Mouse (Mus musculus): ENCODE results near the gene Pigyl. TPM values are rescaled to one million over a fixed set of nuclear protein-coding genes. Genes with fewer than 3 reads are reported as not detected.

The Pigyl gene
- total and polyA plus RNA-seq, 3 experiments, result 24.8 to 86.5 (median 34.1) TPM

- H3K9me3 ChIP-seq (replicated peaks), result 0 out of 2 replicates have a peak, but pooled peaks cover 3% of the 10 kb centered on the region
- H3K4me1 ChIP-seq (ENCODE audit: insufficient read depth, low read depth, low read length), result peaks cover 46% of the 10 kb centered on the region
- ATAC-seq (ENCODE audit: extremely low read depth, insufficient number of reproducible peaks, low FRiP score, poor library complexity, severe bottlenecking) (no peak), DNase-seq (ENCODE audit: low spot score) (no peak)
- peak overlapping the region; percentile 89 for H3K4me3 ChIP-seq (ENCODE audit: low read depth, low read length)
- peaks cover 16% of the 10 kb centered on the region for H3K36me3 ChIP-seq (replicated peaks)
- no peak for TF ChIP-seq GATA2 (IDR thresholded peaks at IDR 0.05; ENCODE audit: borderline replicate concordance, low read depth, low read length)
- no peak for TF ChIP-seq POLR2AphosphoS5 (IDR thresholded peaks at IDR 0.05; ENCODE audit: insufficient replicate concordance, low read depth, low read length)
- no peak for TF ChIP-seq GATA1 (IDR thresholded peaks at IDR 0.05; ENCODE audit: borderline replicate concordance, low read length)
- TF ChIP-seq CTCF (IDR thresholded peaks at IDR 0.05; ENCODE audit: low read depth, low read length), result no peak
- TF ChIP-seq TAL1 (conservative IDR thresholded peaks at IDR 0.05; ENCODE audit: low read depth, low read length), result no peak
- peaks cover 3% of the 10 kb centered on the region; the same call in 1 of the 2 replicates for H3K27me3 ChIP-seq (ENCODE audit: insufficient read depth, low read length)
These were observed 1.0 kb downstream of the Pigyl start for GRCm38 (mm10) chr9:22157516-22158265.

- H3K4me3 ChIP-seq (ENCODE audit: low read depth, low read length), result no peak overlapping the region
- TF ChIP-seq TAL1 (conservative IDR thresholded peaks at IDR 0.05; ENCODE audit: low read depth, low read length), result no peak
- no peak for TF ChIP-seq GATA2 (IDR thresholded peaks at IDR 0.05; ENCODE audit: borderline replicate concordance, low read depth, low read length)
- no peak for TF ChIP-seq POLR2AphosphoS5 (IDR thresholded peaks at IDR 0.05; ENCODE audit: insufficient replicate concordance, low read depth, low read length)
- no peak for TF ChIP-seq CTCF (IDR thresholded peaks at IDR 0.05; ENCODE audit: low read depth, low read length)
- no peak for TF ChIP-seq GATA1 (IDR thresholded peaks at IDR 0.05; ENCODE audit: borderline replicate concordance, low read length)
- H3K9me3 ChIP-seq (replicated peaks), result no peaks in the 10 kb centered on the region
- peaks cover 16% of the 10 kb centered on the region for H3K36me3 ChIP-seq (replicated peaks)
- no peak for ATAC-seq (ENCODE audit: extremely low read depth, insufficient number of reproducible peaks, low FRiP score, poor library complexity, severe bottlenecking)
- peaks cover 8% of the 10 kb centered on the region for H3K27me3 ChIP-seq (ENCODE audit: insufficient read depth, low read length)
- peaks cover 54% of the 10 kb centered on the region for H3K4me1 ChIP-seq (ENCODE audit: insufficient read depth, low read depth, low read length)
- DNase-seq (ENCODE audit: low spot score), result no peak
These were observed 4.7 kb downstream of the Pigyl start for GRCm38 (mm10) chr9:22161299-22161698.

GRCm38 (mm10) chr9:22162305-22162704, 5.7 kb downstream of the Pigyl start:
- Histone ChIP-seq H3K4me1 (ENCODE audit: insufficient read depth, low read depth, low read length) (peaks cover 48% of the 10 kb centered on the region), H3K36me3 (replicated peaks) (peaks cover 16% of the 10 kb centered on the region), H3K27me3 (ENCODE audit: insufficient read depth, low read length) (peaks cover 12% of the 10 kb centered on the region), H3K9me3 (replicated peaks) (peaks cover 8% of the 10 kb centered on the region), H3K4me3 (ENCODE audit: low read depth, low read length) (no peak overlapping the region)
- ATAC-seq (ENCODE audit: extremely low read depth, insufficient number of reproducible peaks, low FRiP score, poor library complexity, severe bottlenecking), result no peak
- no peak for DNase-seq (ENCODE audit: low spot score)
- no peak for TF ChIP-seq POLR2AphosphoS5 (IDR thresholded peaks at IDR 0.05; ENCODE audit: insufficient replicate concordance, low read depth, low read length)
- no peak for TF ChIP-seq TAL1 (conservative IDR thresholded peaks at IDR 0.05; ENCODE audit: low read depth, low read length)

- no peak for ATAC-seq (ENCODE audit: extremely low read depth, insufficient number of reproducible peaks, low FRiP score, poor library complexity, severe bottlenecking)
- TF ChIP-seq TAL1 (conservative IDR thresholded peaks at IDR 0.05; ENCODE audit: low read depth, low read length) (no peak), GATA1 (IDR thresholded peaks at IDR 0.05; ENCODE audit: borderline replicate concordance, low read length) (no peak), POLR2AphosphoS5 (IDR thresholded peaks at IDR 0.05; ENCODE audit: insufficient replicate concordance, low read depth, low read length) (no peak), GATA2 (IDR thresholded peaks at IDR 0.05; ENCODE audit: borderline replicate concordance, low read depth, low read length) (no peak), CTCF (IDR thresholded peaks at IDR 0.05; ENCODE audit: low read depth, low read length) (no peak)
- H3K36me3 ChIP-seq (replicated peaks), result peaks cover 11% of the 10 kb centered on the region
These were observed 6.3 kb downstream of the Pigyl start for GRCm38 (mm10) chr9:22162912-22163311.

GRCm38 (mm10) chr9:22164711-22165668, 8.3 kb downstream of the Pigyl start:
- Histone ChIP-seq H3K9me3 (replicated peaks) (peaks cover 8% of the 10 kb centered on the region), H3K27me3 (ENCODE audit: insufficient read depth, low read length) (peaks cover 15% of the 10 kb centered on the region), H3K4me1 (ENCODE audit: insufficient read depth, low read depth, low read length) (peaks cover 35% of the 10 kb centered on the region), H3K36me3 (replicated peaks) (no peaks in the 10 kb centered on the region), H3K4me3 (ENCODE audit: low read depth, low read length) (peak overlapping the region; percentile 71)
- peak; percentile 41 for DNase-seq (ENCODE audit: low spot score)
- ATAC-seq (ENCODE audit: extremely low read depth, insufficient number of reproducible peaks, low FRiP score, poor library complexity, severe bottlenecking), result no peak
- TF ChIP-seq CTCF (IDR thresholded peaks at IDR 0.05; ENCODE audit: low read depth, low read length), result no peak
- no peak for TF ChIP-seq TAL1 (conservative IDR thresholded peaks at IDR 0.05; ENCODE audit: low read depth, low read length)
- no peak for TF ChIP-seq GATA2 (IDR thresholded peaks at IDR 0.05; ENCODE audit: borderline replicate concordance, low read depth, low read length)
- no peak for TF ChIP-seq GATA1 (IDR thresholded peaks at IDR 0.05; ENCODE audit: borderline replicate concordance, low read length)
- TF ChIP-seq POLR2AphosphoS5 (IDR thresholded peaks at IDR 0.05; ENCODE audit: insufficient replicate concordance, low read depth, low read length), result no peak

More at GRCm38 (mm10) chr9:22162912-22163311, 6.3 kb downstream of the Pigyl start:
- Histone ChIP-seq H3K9me3 (replicated peaks) (peaks cover 8% of the 10 kb centered on the region), H3K4me3 (ENCODE audit: low read depth, low read length) (no peak overlapping the region), H3K27me3 (ENCODE audit: insufficient read depth, low read length) (peaks cover 12% of the 10 kb centered on the region), H3K4me1 (ENCODE audit: insufficient read depth, low read depth, low read length) (peaks cover 42% of the 10 kb centered on the region)
- DNase-seq (ENCODE audit: low spot score), result no peak

DNA sequence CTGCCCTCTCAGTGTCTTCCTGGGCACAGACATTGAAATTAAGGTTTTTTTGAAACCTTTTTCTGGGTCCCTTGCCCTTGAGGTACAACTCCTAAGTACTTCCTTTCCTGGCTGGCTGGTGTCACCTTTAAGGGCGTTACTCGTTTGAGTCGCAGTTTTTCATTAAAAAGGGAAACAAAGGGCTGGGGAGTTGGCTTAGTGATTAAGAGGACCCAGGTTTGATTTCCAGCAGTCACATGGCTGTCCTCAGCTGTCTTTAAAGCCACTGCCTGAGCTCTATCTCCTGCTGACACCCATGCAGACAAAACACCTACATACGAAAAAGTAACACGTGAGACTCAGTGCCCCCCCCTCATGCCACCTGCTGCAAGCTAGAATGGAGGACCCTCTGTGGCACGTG, 9.3 kb downstream of the Pigyl start:
- DNase-seq (ENCODE audit: low spot score) (no peak), ATAC-seq (ENCODE audit: extremely low read depth, insufficient number of reproducible peaks, low FRiP score, poor library complexity, severe bottlenecking) (no peak)
- H3K36me3 ChIP-seq (replicated peaks), result no peaks in the 10 kb centered on the region
- peaks cover 32% of the 10 kb centered on the region for H3K4me1 ChIP-seq (ENCODE audit: insufficient read depth, low read depth, low read length)
- peaks cover 15% of the 10 kb centered on the region for H3K27me3 ChIP-seq (ENCODE audit: insufficient read depth, low read length)
- H3K4me3 ChIP-seq (ENCODE audit: low read depth, low read length), result no peak overlapping the region
- no peak for TF ChIP-seq GATA2 (IDR thresholded peaks at IDR 0.05; ENCODE audit: borderline replicate concordance, low read depth, low read length)
- no peak for TF ChIP-seq TAL1 (conservative IDR thresholded peaks at IDR 0.05; ENCODE audit: low read depth, low read length)
- TF ChIP-seq POLR2AphosphoS5 (IDR thresholded peaks at IDR 0.05; ENCODE audit: insufficient replicate concordance, low read depth, low read length), result no peak
- no peak for TF ChIP-seq GATA1 (IDR thresholded peaks at IDR 0.05; ENCODE audit: borderline replicate concordance, low read length)
- TF ChIP-seq CTCF (IDR thresholded peaks at IDR 0.05; ENCODE audit: low read depth, low read length), result no peak
- peaks cover 8% of the 10 kb centered on the region for H3K9me3 ChIP-seq (replicated peaks)

Data from G1E (cell line).